ENCODE assay signal across 26 mouse cellular contexts in the genomic region with DNA sequence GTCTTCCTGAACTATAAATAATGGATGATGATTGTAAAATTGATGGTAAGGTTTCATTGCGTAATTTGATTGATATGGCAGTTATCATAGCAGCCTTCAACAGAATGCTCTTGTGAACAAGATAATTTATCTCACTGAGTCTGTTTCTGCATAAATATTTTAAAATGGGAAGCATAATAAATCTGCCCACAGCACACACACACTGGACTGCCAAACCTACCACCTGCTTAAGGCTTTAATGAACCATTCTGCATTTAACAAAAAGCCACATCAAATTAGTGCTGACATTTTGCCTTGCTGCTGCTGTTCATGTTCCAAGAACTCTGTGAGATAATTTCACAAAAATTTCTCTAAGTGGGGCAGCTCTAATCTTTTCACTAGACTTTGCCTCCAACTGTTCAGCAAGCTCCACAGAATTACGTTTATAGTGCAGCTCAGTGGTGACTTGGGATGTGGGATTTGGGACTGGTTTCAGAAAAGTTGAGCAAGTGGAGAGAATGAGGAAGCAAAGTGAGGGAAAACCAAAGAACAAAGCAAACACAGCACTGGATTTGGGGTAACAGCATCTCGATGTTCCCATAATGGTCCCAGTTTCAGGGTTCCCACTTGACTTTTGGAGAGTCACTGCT.
A peak's percentile ranks its signal among the peaks of the same experiment; 100 is the strongest.
DNase-seq lines count a peak whose midpoint lies in the region; ATAC-seq and TF ChIP-seq lines count a peak whose summit lies in the region.
"Had no signal": no experiment of that assay in that cellular context is flagged by ENCODE, and none has a peak within 500 bp of the region (broad histone marks: within the 10 kb centered on the region; RNA-seq: fewer than 3 reads in every experiment).

No protein-coding gene starts in this region.

- no peak for TF ChIP-seq CTCF in gastrocnemius, adult 2 months (IDR thresholded peaks at IDR 0.05)

- H3K9ac ChIP-seq in kidney, embryonic 16.5 days (replicated peaks; ENCODE audit: low read length), result no peak overlapping the region
- H3K9ac ChIP-seq: embryonic facial prominence, embryonic 13.5 days; heart, embryonic 13.5 days; kidney, embryonic 15.5 days; liver, postnatal 0 days; midbrain, embryonic 13.5 days; neural tube, embryonic 13.5 days had no signal

- H3K4me3 ChIP-seq in gastrocnemius, adult 2 months, result no peak overlapping the region
- no peak overlapping the region for H3K4me3 ChIP-seq in kidney, embryonic 16.5 days (ENCODE audit: low read length)
- H3K4me3 ChIP-seq: embryonic facial prominence, embryonic 13.5 days; heart, embryonic 13.5 days; hindbrain, embryonic 10.5 days; kidney, embryonic 15.5 days; limb, embryonic 10.5 days; midbrain, embryonic 13.5 days; neural tube, embryonic 13.5 days had no signal

- no peaks in the 10 kb centered on the region for H3K36me3 ChIP-seq in kidney, embryonic 16.5 days (ENCODE audit: insufficient read depth, low read length)
- H3K36me3 ChIP-seq: embryonic facial prominence, embryonic 13.5 days; heart, embryonic 13.5 days; hindbrain, embryonic 10.5 days; kidney, embryonic 15.5 days; limb, embryonic 10.5 days; midbrain, embryonic 13.5 days; neural tube, embryonic 13.5 days had no signal

- H3K27ac ChIP-seq in gastrocnemius, adult 2 months, result peak overlapping the region; percentile 43; the same call in 1 of the 2 replicates
- no peak overlapping the region for H3K27ac ChIP-seq in kidney, embryonic 16.5 days (ENCODE audit: low read length)
- H3K27ac ChIP-seq: embryonic facial prominence, embryonic 13.5 days; heart, embryonic 13.5 days; hindbrain, embryonic 10.5 days; hindbrain, postnatal 0 days; kidney, embryonic 15.5 days; limb, embryonic 10.5 days; midbrain, embryonic 13.5 days; neural tube, embryonic 13.5 days had no signal

- H3K4me1 ChIP-seq in kidney, embryonic 16.5 days (ENCODE audit: insufficient read depth, low read length), result 0 out of 2 replicates have a peak, but pooled peaks cover 7% of the 10 kb centered on the region
- H3K4me1 ChIP-seq: embryonic facial prominence, embryonic 13.5 days; hindbrain, embryonic 10.5 days; limb, embryonic 10.5 days; midbrain, embryonic 13.5 days; neural tube, embryonic 13.5 days had no signal

- no peaks in the 10 kb centered on the region for H3K27me3 ChIP-seq in kidney, embryonic 16.5 days (ENCODE audit: insufficient read depth, low read length)
- H3K27me3 ChIP-seq: embryonic facial prominence, embryonic 13.5 days; heart, embryonic 13.5 days; kidney, embryonic 15.5 days; midbrain, embryonic 13.5 days; neural tube, embryonic 13.5 days had no signal

- DNase-seq in gastrocnemius, adult 2 months, result no peak
- DNase-seq in gastrocnemius, postnatal 4 days (ENCODE audit: low spot score in 2 of 2), result no peak
- peak; percentile 6 for DNase-seq in kidney, postnatal 14 days
- peak; percentile 40 for DNase-seq in NIH3T3 (ENCODE audit: low read depth)
- peak; percentile 30 for DNase-seq in brain, embryonic 18.5 days (ENCODE audit: low read depth, low spot score)
- DNase-seq in left cerebral cortex, postnatal 4 days, result no peak
- DNase-seq: adrenal gland, adult 8-10 months; B cell, adult 2 months; cerebellum, adult 11-12 months; cerebellum, postnatal 14 days; layer of hippocampus, postnatal 36 days; liver, postnatal 0 days; right cerebral cortex, adult 18-20 months; thymus, adult 18-20 months; thymus, postnatal 4 days had no signal

- H3K9me3 ChIP-seq in kidney, embryonic 16.5 days (ENCODE audit: low read length), result no peaks in the 10 kb centered on the region
- H3K9me3 ChIP-seq: embryonic facial prominence, embryonic 13.5 days; heart, embryonic 13.5 days; hindbrain, embryonic 10.5 days; kidney, embryonic 15.5 days; limb, embryonic 10.5 days; midbrain, embryonic 13.5 days; neural tube, embryonic 13.5 days had no signal

- 89% methylated on average over 3 of the region's 3 CpGs for WGBS in kidney, embryonic 16.5 days

- ATAC-seq in kidney, embryonic 16.5 days (ENCODE audit: low FRiP score, low TSS enrichment), result no peak
- no peak for ATAC-seq in megakaryocyte progenitor cell, adult 5-6 weeks (replicated peaks; ENCODE audit: poor library complexity)
- ATAC-seq: hindbrain, postnatal 0 days; intestine, postnatal 0 days; liver, postnatal 0 days; midbrain, embryonic 13.5 days had no signal

- no peak overlapping the region for H3K4me2 ChIP-seq in kidney, embryonic 16.5 days (replicated peaks; ENCODE audit: low read depth, low read length)
- H3K4me2 ChIP-seq: embryonic facial prominence, embryonic 13.5 days; heart, embryonic 13.5 days; kidney, embryonic 15.5 days; midbrain, embryonic 13.5 days; neural tube, embryonic 13.5 days had no signal

- intact Hi-C loops in gastrocnemius, adult 2 months (cut with DNase I), result no loop called here
- intact Hi-C loops in left cerebral cortex, postnatal 4 days (cut with DNase I), result no loop called here

Comparison
In these comparisons a context has a peak if more than half of its experiments do, and no peak if none do; other contexts are left out.
1. DNase-seq: peak in kidney, postnatal 14 days (single experiment), NIH3T3 (single experiment) and brain, embryonic 18.5 days (single experiment); none in gastrocnemius, adult 2 months (single experiment), gastrocnemius, postnatal 4 days (0 of 2) and left cerebral cortex, postnatal 4 days (single experiment).